Mouse (Mus musculus): Measurements from ENCODE around the gene Adipoq. TPM values are rescaled to one million over a fixed set of nuclear protein-coding genes. Genes with fewer than 3 reads are reported as not detected.

Gene Adipoq
- polyA plus RNA-seq, 1 experiment from 2014 or later: 0.19 TPM

DNA sequence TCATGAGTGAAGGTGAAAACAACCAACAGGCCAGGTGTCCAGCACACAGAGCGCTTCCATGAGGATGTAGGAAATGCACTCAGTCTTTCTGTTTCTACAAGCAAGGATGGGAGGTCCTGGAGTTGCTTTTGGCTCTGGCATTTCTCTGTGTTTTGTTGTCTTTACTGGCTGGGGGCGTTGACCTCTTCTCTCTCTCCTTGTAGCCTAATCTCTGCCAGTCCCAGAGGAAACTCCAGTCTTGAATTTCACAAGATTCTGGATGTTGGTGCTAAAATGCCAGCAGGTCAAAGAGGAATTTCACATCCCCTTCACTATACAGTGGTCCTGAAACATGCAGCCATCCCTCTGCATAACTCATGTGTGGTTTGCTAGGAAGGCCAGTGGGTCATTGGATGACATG lies 2.6 kb downstream of the Adipoq start:
- H3K4me2 ChIP-seq: no peak overlapping the region
- H3K36me3 ChIP-seq: no peaks in the 10 kb centered on the region
- 61% methylated on average over 2 of the region's 2 CpGs for WGBS
- no peak overlapping the region for H3K9ac ChIP-seq
- H3K4me1 ChIP-seq: no peaks in the 10 kb centered on the region
- no peaks in the 10 kb centered on the region for H3K9me3 ChIP-seq
- H3K27ac ChIP-seq: no peak overlapping the region
- ATAC-seq (ENCODE audit: borderline replicate concordance, extremely low read depth, low FRiP score, low TSS enrichment): no peak
- no peak overlapping the region for H3K4me3 ChIP-seq
- H3K27me3 ChIP-seq: no peaks in the 10 kb centered on the region

DNA sequence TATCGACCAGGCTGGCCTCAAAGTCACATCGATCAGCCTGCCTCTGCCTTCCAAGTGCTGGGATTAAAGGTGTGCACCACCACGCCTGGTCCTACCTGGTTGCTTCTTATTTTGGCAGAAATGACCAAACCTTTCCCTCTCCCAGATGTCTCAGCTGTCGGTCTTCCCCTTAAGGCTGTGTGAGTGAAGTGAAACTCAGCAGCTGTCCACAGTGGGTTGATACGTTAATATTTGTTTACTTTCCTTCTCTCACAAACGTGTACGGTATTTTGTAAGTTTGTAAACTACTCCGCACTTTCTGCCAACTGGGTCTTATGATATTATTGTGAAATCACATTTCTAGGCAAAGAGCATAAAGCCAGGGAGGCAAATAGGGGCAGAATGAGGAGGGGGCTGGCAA lies 3.1 kb downstream of the Adipoq start:
- no peak overlapping the region for H3K4me2 ChIP-seq
- no peak overlapping the region for H3K4me3 ChIP-seq
- 59% methylated on average over 8 of the region's 8 CpGs for WGBS
- no peaks in the 10 kb centered on the region for H3K4me1 ChIP-seq
- H3K9ac ChIP-seq: no peak overlapping the region
- H3K36me3 ChIP-seq: no peaks in the 10 kb centered on the region
- H3K27me3 ChIP-seq: no peaks in the 10 kb centered on the region
- ATAC-seq (ENCODE audit: borderline replicate concordance, extremely low read depth, low FRiP score, low TSS enrichment): no peak
- H3K9me3 ChIP-seq: no peaks in the 10 kb centered on the region
- no peak overlapping the region for H3K27ac ChIP-seq

DNA sequence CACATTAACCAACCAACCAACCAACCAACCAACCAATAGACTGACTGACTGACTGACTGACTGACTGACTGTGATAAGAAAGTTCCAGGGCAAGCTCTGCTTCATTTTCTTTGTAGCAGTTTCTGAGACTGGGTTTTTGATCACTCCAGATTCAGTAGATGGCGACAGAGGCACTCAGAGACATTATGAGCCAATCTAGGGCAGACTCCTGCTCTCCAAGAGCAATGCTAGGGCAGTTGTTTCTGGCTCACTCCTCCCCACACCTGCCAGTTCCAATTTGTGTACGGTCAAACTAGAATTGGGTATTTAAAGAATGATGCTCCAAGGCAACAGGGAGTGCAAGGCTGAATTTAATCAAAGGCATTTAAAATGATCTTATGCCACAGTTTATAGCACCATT lies 5.1 kb downstream of the Adipoq start:
- 13% methylated on average over 2 of the region's 2 CpGs for WGBS
- Histone ChIP-seq H3K4me3 (no peak overlapping the region), H3K27me3 (no peaks in the 10 kb centered on the region)

DNA sequence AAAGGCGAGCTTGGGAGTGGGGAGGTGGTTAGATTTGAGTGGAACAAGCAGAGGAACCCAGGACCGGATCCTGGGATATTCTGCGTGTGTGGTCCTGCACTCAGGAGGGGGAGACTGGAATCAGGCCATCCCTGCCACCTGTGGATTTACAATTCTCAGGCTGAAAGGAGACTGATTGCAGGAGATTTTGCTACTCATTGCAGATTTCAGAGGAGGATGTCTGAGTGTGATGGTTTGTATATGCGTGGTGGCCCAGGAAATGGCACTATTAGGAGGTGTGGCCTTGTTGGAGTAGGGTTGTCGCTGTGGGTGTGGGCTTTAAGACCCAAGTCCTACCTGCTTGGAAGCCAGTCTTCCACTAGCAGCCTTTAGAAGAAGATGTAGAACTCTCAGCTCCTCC lies 7.9 kb downstream of the Adipoq start:
- H3K36me3 ChIP-seq: no peaks in the 10 kb centered on the region
- H3K9me3 ChIP-seq: no peaks in the 10 kb centered on the region
- no peaks in the 10 kb centered on the region for H3K27me3 ChIP-seq
- H3K9ac ChIP-seq: no peak overlapping the region
- 64% methylated on average over 5 of the region's 5 CpGs for WGBS
- ATAC-seq (ENCODE audit: borderline replicate concordance, extremely low read depth, low FRiP score, low TSS enrichment): no peak
- no peak overlapping the region for H3K4me2 ChIP-seq
- H3K4me3 ChIP-seq: no peak overlapping the region
- H3K27ac ChIP-seq: no peak overlapping the region
- no peaks in the 10 kb centered on the region for H3K4me1 ChIP-seq

More for the DNA sequence above, 5.1 kb downstream of the Adipoq start:
- H3K27ac ChIP-seq: no peak overlapping the region
- H3K9me3 ChIP-seq: no peaks in the 10 kb centered on the region
- no peak for ATAC-seq (ENCODE audit: borderline replicate concordance, extremely low read depth, low FRiP score, low TSS enrichment)
- H3K4me1 ChIP-seq: no peaks in the 10 kb centered on the region
- H3K9ac ChIP-seq: no peak overlapping the region
- no peak overlapping the region for H3K4me2 ChIP-seq
- no peaks in the 10 kb centered on the region for H3K36me3 ChIP-seq

DNA sequence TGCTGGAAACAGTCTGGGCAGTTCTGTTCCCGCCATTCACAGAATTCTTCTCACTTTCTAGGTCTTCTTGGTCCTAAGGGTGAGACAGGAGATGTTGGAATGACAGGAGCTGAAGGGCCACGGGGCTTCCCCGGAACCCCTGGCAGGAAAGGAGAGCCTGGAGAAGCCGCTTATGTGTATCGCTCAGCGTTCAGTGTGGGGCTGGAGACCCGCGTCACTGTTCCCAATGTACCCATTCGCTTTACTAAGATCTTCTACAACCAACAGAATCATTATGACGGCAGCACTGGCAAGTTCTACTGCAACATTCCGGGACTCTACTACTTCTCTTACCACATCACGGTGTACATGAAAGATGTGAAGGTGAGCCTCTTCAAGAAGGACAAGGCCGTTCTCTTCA lies 10.7 kb downstream of the Adipoq start:
- H3K4me3 ChIP-seq: no peak overlapping the region
- no peak overlapping the region for H3K9ac ChIP-seq
- no peaks in the 10 kb centered on the region for H3K36me3 ChIP-seq
- H3K4me1 ChIP-seq: no peaks in the 10 kb centered on the region
- H3K9me3 ChIP-seq: no peaks in the 10 kb centered on the region
- H3K4me2 ChIP-seq: no peak overlapping the region
- H3K27ac ChIP-seq: no peak overlapping the region
- ATAC-seq (ENCODE audit: borderline replicate concordance, extremely low read depth, low FRiP score, low TSS enrichment): no peak
- no peaks in the 10 kb centered on the region for H3K27me3 ChIP-seq
- WGBS: 94% methylated on average over 13 of the region's 13 CpGs

DNA sequence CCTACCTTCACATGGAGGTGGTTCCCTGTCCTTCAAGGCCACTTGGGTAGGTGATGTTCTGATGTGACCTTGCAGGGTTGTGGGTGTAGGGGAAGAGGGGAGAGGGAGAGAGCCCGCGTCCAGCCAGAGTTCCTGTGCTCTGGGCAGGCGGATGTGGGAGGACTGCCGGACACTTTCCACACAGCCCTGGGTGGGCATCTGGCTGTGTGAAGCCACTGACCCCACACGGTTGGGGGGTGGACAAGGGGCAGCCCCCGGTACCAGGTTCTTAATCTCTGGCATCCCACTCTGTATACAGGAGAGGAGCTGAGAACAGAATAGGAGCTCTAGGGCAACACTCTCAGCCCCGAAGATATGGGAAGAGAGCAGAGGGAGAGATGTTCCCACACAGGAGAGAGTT lies 12.0 kb downstream of the Adipoq start:
- WGBS: 66% methylated on average over 7 of the region's 7 CpGs
- Histone ChIP-seq H3K36me3 (no peaks in the 10 kb centered on the region), H3K4me1 (no peaks in the 10 kb centered on the region), H3K9ac (no peak overlapping the region), H3K4me2 (no peak overlapping the region), H3K9me3 (no peaks in the 10 kb centered on the region), H3K27me3 (no peaks in the 10 kb centered on the region), H3K27ac (no peak overlapping the region), H3K4me3 (no peak overlapping the region)
- no peak for ATAC-seq (ENCODE audit: borderline replicate concordance, extremely low read depth, low FRiP score, low TSS enrichment)

DNA sequence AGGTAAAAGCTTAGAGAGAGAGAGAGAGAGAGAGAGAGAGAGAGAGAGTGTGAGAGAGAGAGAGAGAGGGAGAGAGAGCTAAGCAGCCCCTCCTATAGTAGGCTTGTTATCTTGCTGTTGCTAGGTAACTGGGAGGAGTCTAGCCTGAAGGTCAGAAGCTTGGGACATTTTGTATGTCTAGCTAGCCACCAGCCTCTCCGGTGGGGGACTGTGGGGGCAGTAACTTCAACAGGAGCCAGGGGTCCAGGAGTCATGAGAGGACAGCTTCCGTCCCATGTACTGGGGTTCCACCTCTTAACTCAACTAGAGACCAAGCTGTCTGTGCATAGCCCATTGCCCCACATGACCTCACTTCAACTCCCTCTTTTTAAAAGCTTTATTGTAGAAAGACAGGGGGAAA lies 12.6 kb downstream of the Adipoq start:
- no peak for ATAC-seq (ENCODE audit: borderline replicate concordance, extremely low read depth, low FRiP score, low TSS enrichment)

DNA sequence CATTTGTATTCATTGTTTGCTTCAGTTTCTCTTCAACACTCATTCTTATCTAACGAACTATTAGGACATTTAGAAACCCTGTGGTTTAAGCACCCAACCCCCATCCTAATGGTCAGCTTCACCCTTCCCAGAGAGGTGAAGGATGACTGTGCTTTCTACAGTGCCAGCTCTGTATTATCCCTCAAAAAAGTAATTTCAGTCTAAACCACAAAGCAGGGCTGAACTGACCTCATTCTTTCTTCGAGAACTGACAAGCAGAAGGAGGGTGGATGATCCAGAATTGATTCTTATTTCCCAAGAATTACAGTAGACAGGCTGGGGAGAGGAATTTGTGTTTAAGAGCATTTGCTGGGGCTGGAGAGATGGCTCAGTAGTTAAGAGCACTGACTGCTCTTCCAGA lies 13.4 kb downstream of the Adipoq start:
- Histone ChIP-seq H3K27ac (no peak overlapping the region), H3K9ac (no peak overlapping the region), H3K4me3 (no peak overlapping the region), H3K27me3 (no peaks in the 10 kb centered on the region), H3K4me1 (no peaks in the 10 kb centered on the region), H3K36me3 (no peaks in the 10 kb centered on the region), H3K4me2 (no peak overlapping the region), H3K9me3 (no peaks in the 10 kb centered on the region)
- 32% methylated on average over 2 of the region's 2 CpGs for WGBS
- no peak for ATAC-seq (ENCODE audit: borderline replicate concordance, extremely low read depth, low FRiP score, low TSS enrichment)

More for the DNA sequence above, 12.6 kb downstream of the Adipoq start:
- 27% methylated on average over 2 of the region's 2 CpGs for WGBS
- Histone ChIP-seq H3K27me3 (no peaks in the 10 kb centered on the region), H3K9me3 (no peaks in the 10 kb centered on the region), H3K36me3 (no peaks in the 10 kb centered on the region), H3K9ac (no peak overlapping the region), H3K4me2 (no peak overlapping the region), H3K27ac (no peak overlapping the region), H3K4me3 (no peak overlapping the region), H3K4me1 (no peaks in the 10 kb centered on the region)

DNA sequence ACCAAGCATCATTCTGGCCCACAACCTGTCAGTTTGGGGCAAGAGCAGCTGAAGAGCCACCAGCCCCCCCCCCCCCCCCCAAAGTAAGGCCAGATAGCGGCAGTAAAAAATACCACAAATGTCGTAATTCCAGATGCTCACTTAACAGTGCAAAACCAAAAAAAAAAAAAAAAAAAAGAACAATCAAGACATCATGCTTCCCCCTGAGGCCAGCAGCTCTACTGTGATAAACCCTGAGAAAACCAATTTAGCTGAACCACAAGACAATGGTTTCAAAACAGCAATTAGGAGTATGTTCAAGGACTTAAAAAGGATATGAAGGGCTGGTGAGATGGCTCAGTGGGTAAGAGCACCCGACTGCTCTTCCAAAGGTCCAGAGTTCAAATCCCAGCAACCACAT lies 15.8 kb downstream of the Adipoq start:
- H3K4me3 ChIP-seq: no peak overlapping the region
- no peak overlapping the region for H3K4me2 ChIP-seq
- H3K9ac ChIP-seq: no peak overlapping the region
- H3K4me1 ChIP-seq: no peaks in the 10 kb centered on the region
- WGBS: 90% methylated on average over 3 of the region's 3 CpGs
- H3K27me3 ChIP-seq: no peaks in the 10 kb centered on the region
- ATAC-seq (ENCODE audit: borderline replicate concordance, extremely low read depth, low FRiP score, low TSS enrichment): no peak
- H3K27ac ChIP-seq: no peak overlapping the region
- no peaks in the 10 kb centered on the region for H3K36me3 ChIP-seq
- no peaks in the 10 kb centered on the region for H3K9me3 ChIP-seq

DNA sequence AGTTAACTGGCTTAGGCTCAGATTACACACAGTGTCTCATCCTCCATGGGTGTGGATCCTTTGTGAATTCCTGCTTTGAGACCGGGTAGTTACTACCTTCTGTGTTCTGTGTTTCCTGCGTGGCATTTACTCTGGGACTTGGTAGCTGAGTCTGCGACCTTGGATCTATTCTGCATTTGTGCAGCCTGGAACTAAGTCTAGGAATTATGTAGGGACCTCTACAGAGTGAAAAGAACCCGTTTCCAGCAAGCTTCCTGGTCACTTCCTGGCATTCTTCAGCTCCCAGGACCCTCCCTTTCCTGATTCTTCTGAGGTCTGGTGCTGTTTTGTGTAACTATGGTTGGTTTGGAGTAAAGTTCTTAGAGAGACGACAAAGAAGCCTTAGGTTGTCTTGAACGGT lies 18.1 kb downstream of the Adipoq start:
- no peak overlapping the region for H3K9ac ChIP-seq
- no peak overlapping the region for H3K4me2 ChIP-seq
- no peaks in the 10 kb centered on the region for H3K4me1 ChIP-seq
- H3K27me3 ChIP-seq: no peaks in the 10 kb centered on the region
- no peak overlapping the region for H3K4me3 ChIP-seq
- H3K36me3 ChIP-seq: no peaks in the 10 kb centered on the region
- H3K27ac ChIP-seq: 0 out of 2 replicates have a peak overlapping the region, but pooled peaks have one; percentile 36
- H3K9me3 ChIP-seq: no peaks in the 10 kb centered on the region
- ATAC-seq (ENCODE audit: borderline replicate concordance, extremely low read depth, low FRiP score, low TSS enrichment): no peak
- WGBS: 54% methylated on average over 6 of the region's 6 CpGs

DNA sequence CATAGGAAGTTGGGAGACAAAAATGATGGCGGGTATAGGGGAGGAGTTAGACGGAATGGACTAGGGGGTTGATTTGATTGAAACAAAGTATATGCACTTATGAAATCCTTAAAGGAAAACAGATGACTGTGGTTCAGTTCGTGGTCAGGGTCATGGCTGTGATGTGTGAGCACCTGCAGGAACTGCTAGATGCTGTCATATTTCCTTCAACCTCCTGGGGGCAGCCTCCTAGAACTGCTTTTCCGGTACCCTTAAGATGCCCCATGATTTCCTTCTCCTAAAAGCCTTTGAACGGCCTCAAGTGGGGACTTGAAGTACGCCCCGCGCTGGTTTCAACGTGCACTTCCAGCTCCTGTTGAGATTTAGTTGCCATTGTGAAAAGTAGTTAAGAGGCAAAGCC lies 19.1 kb downstream of the Adipoq start:
- Histone ChIP-seq H3K9ac (no peak overlapping the region), H3K36me3 (no peaks in the 10 kb centered on the region), H3K4me1 (no peaks in the 10 kb centered on the region), H3K27ac (no peak overlapping the region), H3K4me3 (no peak overlapping the region), H3K9me3 (no peaks in the 10 kb centered on the region), H3K4me2 (no peak overlapping the region), H3K27me3 (no peaks in the 10 kb centered on the region)
- WGBS: 62% methylated on average over 9 of the region's 9 CpGs
- ATAC-seq (ENCODE audit: borderline replicate concordance, extremely low read depth, low FRiP score, low TSS enrichment): no peak

DNA sequence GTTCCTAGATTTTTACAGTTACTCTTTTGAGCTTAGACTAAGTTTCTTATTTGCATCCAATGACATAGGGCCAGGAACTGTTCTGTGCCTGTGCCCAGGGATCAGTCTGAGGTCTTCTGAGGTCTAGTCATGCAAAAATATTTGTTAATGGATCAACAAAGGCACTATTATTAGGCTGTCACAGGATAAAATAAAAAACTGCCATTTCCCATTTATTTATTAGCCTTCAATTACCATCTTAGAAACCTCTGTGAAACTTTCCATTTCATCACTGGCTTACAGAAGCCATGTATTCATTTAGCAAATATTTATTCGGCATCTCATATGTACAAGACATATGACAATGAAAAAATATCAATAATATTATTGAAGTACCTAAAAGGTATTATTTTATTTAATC lies 20.3 kb downstream of the Adipoq start:
- Histone ChIP-seq H3K36me3 (no peaks in the 10 kb centered on the region), H3K27ac (peak overlapping the region; percentile 33; the same call in 1 of the 2 replicates), H3K27me3 (no peaks in the 10 kb centered on the region), H3K4me2 (no peak overlapping the region), H3K4me1 (no peaks in the 10 kb centered on the region), H3K9me3 (no peaks in the 10 kb centered on the region), H3K9ac (no peak overlapping the region), H3K4me3 (no peak overlapping the region)
- no peak for ATAC-seq (ENCODE audit: borderline replicate concordance, extremely low read depth, low FRiP score, low TSS enrichment)
- 86% methylated on average over 1 of the region's 1 CpGs for WGBS

DNA sequence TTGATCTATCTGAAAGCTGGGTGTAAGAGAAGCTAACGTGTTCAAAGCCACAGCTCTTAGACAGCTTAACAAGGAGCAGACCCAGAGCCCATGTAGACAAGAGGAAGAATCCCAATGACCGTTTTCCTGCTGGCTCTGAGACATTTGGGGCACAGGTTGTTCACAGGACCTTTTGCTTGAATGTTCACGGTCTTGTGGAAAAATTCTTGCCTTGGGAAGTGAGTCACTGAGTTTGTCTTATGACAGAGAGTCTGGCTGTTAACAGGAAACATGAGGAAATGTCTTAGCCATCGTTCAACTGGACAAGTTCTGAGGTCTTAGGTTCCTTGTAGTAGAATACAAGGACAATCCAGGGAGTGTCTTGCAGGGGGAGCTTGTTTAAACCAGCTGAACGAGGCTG lies 20.7 kb downstream of the Adipoq start:
- WGBS: 41% methylated on average over 5 of the region's 5 CpGs
- Histone ChIP-seq H3K36me3 (no peaks in the 10 kb centered on the region), H3K4me2 (no peak overlapping the region), H3K9ac (no peak overlapping the region), H3K4me3 (no peak overlapping the region), H3K4me1 (no peaks in the 10 kb centered on the region), H3K27me3 (no peaks in the 10 kb centered on the region), H3K27ac (peak overlapping the region; percentile 33; the same call in 1 of the 2 replicates), H3K9me3 (no peaks in the 10 kb centered on the region)
- no peak for ATAC-seq (ENCODE audit: borderline replicate concordance, extremely low read depth, low FRiP score, low TSS enrichment)
